Mouse (Mus musculus) C2C12 (cell line): ENCODE data around the gene Sde2.

Experiments
- CEBPB ChIP-seq: IDR thresholded peaks from one replicate; pipeline ENCODE4 v1.6.1; 2011; ENCODE audit warnings: low read depth, mild to moderate bottlenecking, control low read depth, moderate library complexity
- CTCF ChIP-seq: IDR thresholded peaks from one replicate; pipeline ENCODE4 v1.5.1; 2011; ENCODE audit not compliant: control insufficient read depth, insufficient read depth, insufficient read length
- FOSL1 ChIP-seq: IDR thresholded peaks from one replicate; pipeline ENCODE4 v1.8.0; 2011; ENCODE audit warnings: mild to moderate bottlenecking, low read length; ENCODE audit not compliant: poor library complexity, insufficient read depth, severe bottlenecking
- MAX ChIP-seq: IDR thresholded peaks from one replicate; pipeline ENCODE4 v1.6.1; 2011; ENCODE audit warnings: mild to moderate bottlenecking, control low read depth
- MYOG ChIP-seq: IDR thresholded peaks from one replicate; pipeline ENCODE4 v1.6.1; 2011; ENCODE audit not compliant: control insufficient read depth, insufficient read length; ENCODE audit errors: extremely low read depth
- USF1 ChIP-seq: IDR thresholded peaks from one replicate; pipeline ENCODE4 v1.6.1; 2011; ENCODE audit warnings: low read depth, mild to moderate bottlenecking, control low read depth, moderate library complexity

DNA sequence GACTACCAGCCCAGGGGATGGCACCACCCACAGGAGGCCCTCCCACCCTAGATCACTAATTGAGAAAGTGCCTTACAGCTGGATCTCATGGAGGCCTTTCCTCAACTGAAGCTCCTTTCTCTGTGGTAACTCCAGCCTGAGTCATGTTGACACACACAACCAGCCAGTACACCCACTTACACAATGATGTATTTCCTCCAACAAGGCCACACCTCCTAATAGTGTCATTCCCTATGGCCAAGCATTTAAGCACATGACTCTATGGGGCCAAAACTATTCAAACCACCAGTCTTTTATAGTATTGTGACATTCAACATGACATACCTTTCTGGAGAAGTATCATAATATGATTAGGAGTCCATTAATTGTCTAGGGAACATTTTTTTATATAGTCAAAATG is 7.8 kb downstream of the Sde2 start:
- TF ChIP-seq CTCF (no peak), MYOG (no peak), CEBPB (no peak), MAX (no peak), USF1 (no peak), FOSL1 (no peak)
